In genomic region chr12:16753110-16753509, GRCm38 (mm10) we compare ENCODE assay signal across 10 mouse cellular contexts. TPM values are rescaled to one million over a fixed set of nuclear protein-coding genes. Genes with fewer than 3 reads are reported as not detected.
A peak's percentile ranks its signal among the peaks of the same experiment; 100 is the strongest.
DNase-seq lines count a peak whose midpoint lies in the region; ATAC-seq lines count a peak whose summit lies in the region.
"Had no signal": no experiment of that assay in that cellular context is flagged by ENCODE, and none has a peak within 500 bp of the region (broad histone marks: within the 10 kb centered on the region; RNA-seq: fewer than 3 reads in every experiment).

No protein-coding gene starts in this region.

- peaks cover 15% of the 10 kb centered on the region for H3K4me1 ChIP-seq in heart, embryonic 10.5 days
- no peaks in the 10 kb centered on the region for H3K4me1 ChIP-seq in lung, embryonic 16.5 days (replicated peaks; ENCODE audit: control insufficient read depth, insufficient read depth, low read length)
- peaks cover 21% of the 10 kb centered on the region for H3K4me1 ChIP-seq in limb, embryonic 10.5 days
- H3K4me1 ChIP-seq in midbrain, embryonic 16.5 days (ENCODE audit: control insufficient read depth, insufficient read depth, low read length): peaks cover 5% of the 10 kb centered on the region; the same call in 1 of the 2 replicates

- H3K9me3 ChIP-seq in heart, embryonic 10.5 days: no peaks in the 10 kb centered on the region
- no peaks in the 10 kb centered on the region for H3K9me3 ChIP-seq in lung, embryonic 16.5 days (ENCODE audit: control insufficient read depth, low read length)
- H3K9me3 ChIP-seq in limb, embryonic 10.5 days (replicated peaks): no peaks in the 10 kb centered on the region
- 0 out of 2 replicates have a peak, but pooled peaks cover 2% of the 10 kb centered on the region for H3K9me3 ChIP-seq in midbrain, embryonic 16.5 days (replicated peaks; ENCODE audit: control insufficient read depth, low read length, poor library complexity, severe bottlenecking)

- no peaks in the 10 kb centered on the region for H3K27me3 ChIP-seq in heart, embryonic 10.5 days (ENCODE audit: insufficient read depth, poor library complexity, severe bottlenecking)
- H3K27me3 ChIP-seq in lung, embryonic 16.5 days (ENCODE audit: control insufficient read depth, insufficient read depth, low read depth, low read length): no peaks in the 10 kb centered on the region
- no peaks in the 10 kb centered on the region for H3K27me3 ChIP-seq in limb, embryonic 10.5 days (ENCODE audit: low read depth, poor library complexity, severe bottlenecking)
- H3K27me3 ChIP-seq in midbrain, embryonic 16.5 days (ENCODE audit: control insufficient read depth, insufficient read depth, low read depth, low read length): no peaks in the 10 kb centered on the region

- H3K9ac ChIP-seq in lung, embryonic 16.5 days (ENCODE audit: low read length): no peak overlapping the region
- no peak overlapping the region for H3K9ac ChIP-seq in midbrain, embryonic 16.5 days (ENCODE audit: low read depth, low read length)

- peak; percentile 51; the same call in 1 of the 2 replicates for ATAC-seq in lung, embryonic 16.5 days (ENCODE audit: low read depth)
- peak; percentile 60; the same call in 1 of the 2 replicates for ATAC-seq in midbrain, embryonic 16.5 days

- DNase-seq in heart, embryonic 10.5 days (ENCODE audit: low spot score): no peak
- no peak for DNase-seq in heart, adult 18-20 months
- no peak for DNase-seq in lung, postnatal 25 days (ENCODE audit: low spot score)
- no peak for DNase-seq in limb, embryonic 10.5 days (ENCODE audit: low spot score)
- no peak for DNase-seq in thymus, postnatal 14 days
- DNase-seq in thymus, postnatal 25 days: no peak
- DNase-seq: right cerebral cortex, adult 18-20 months; thymus, postnatal 4 days had no signal

- 29% methylated on average over 8 of the region's 8 CpGs for WGBS in heart, embryonic 10.5 days
- WGBS in lung, embryonic 16.5 days: 22% methylated on average over 8 of the region's 8 CpGs
- 19% methylated on average over 8 of the region's 8 CpGs for WGBS in limb, embryonic 10.5 days
- WGBS in midbrain, embryonic 16.5 days: 13% methylated on average over 8 of the region's 8 CpGs

- H3K27ac ChIP-seq in heart, embryonic 10.5 days: peak overlapping the region; percentile 30; the same call in 1 of the 2 replicates
- H3K27ac ChIP-seq in lung, embryonic 16.5 days (ENCODE audit: low read length): no peak overlapping the region
- H3K27ac ChIP-seq in limb, embryonic 10.5 days: peak overlapping the region; percentile 26; the same call in 1 of the 2 replicates
- H3K27ac ChIP-seq in midbrain, embryonic 16.5 days (ENCODE audit: low read length): no peak overlapping the region

- no peak overlapping the region for H3K4me3 ChIP-seq in heart, embryonic 10.5 days
- H3K4me3 ChIP-seq in lung, embryonic 16.5 days (ENCODE audit: low read length): no peak overlapping the region
- no peak overlapping the region for H3K4me3 ChIP-seq in limb, embryonic 10.5 days
- H3K4me3 ChIP-seq in midbrain, embryonic 16.5 days (ENCODE audit: low read depth, low read length): no peak overlapping the region

- no peak overlapping the region for H3K4me2 ChIP-seq in lung, embryonic 16.5 days (ENCODE audit: low read depth, low read length)
- H3K4me2 ChIP-seq in midbrain, embryonic 16.5 days (ENCODE audit: low read length): no peak overlapping the region; the same call in 1 of the 2 replicates

- peaks cover 4% of the 10 kb centered on the region; the same call in 1 of the 2 replicates for H3K36me3 ChIP-seq in heart, embryonic 10.5 days
- no peaks in the 10 kb centered on the region for H3K36me3 ChIP-seq in lung, embryonic 16.5 days (ENCODE audit: control insufficient read depth, insufficient read depth, low read length)
- peaks cover 10% of the 10 kb centered on the region for H3K36me3 ChIP-seq in limb, embryonic 10.5 days
- H3K36me3 ChIP-seq in midbrain, embryonic 16.5 days (ENCODE audit: control insufficient read depth, insufficient read depth, low read length): no peaks in the 10 kb centered on the region

RNA-seq across cellular contexts. Expression of gene Greb1, which starts 47.6 kb away (rescaled TPM):
- 5.5 TPM in 2 replicates for polyA plus RNA-seq in heart, embryonic 10.5 days (2016; fragmentation: Nextera tagmentation; extraction: Ambion mirVana)
- under 1 TPM; 0.27 to 0.33 TPM for total RNA-seq in heart, adult 18-20 months (2021)
- 3.8 and 4.3 TPM in 2 replicates for polyA plus RNA-seq in lung, embryonic 16.5 days (2015; fragmentation: Nextera tagmentation; extraction: Ambion mirVana)
- polyA plus RNA-seq in limb, embryonic 10.5 days (2016; fragmentation: Nextera tagmentation; extraction: Ambion mirVana): 16.9 and 17.4 TPM in 2 replicates
- 0.98 and 2.4 TPM in 2 replicates for polyA plus RNA-seq in midbrain, embryonic 16.5 days (2015; fragmentation: Nextera tagmentation; extraction: Ambion mirVana)

RNA-seq across cellular contexts. Expression of gene E2f6, which starts 57.7 kb away (rescaled TPM):
- polyA plus RNA-seq in heart, embryonic 10.5 days (2016; fragmentation: Nextera tagmentation; extraction: Ambion mirVana): 52.8 and 63.4 TPM in 2 replicates
- 10 to 100 TPM; 84.6 to 86.7 TPM for total RNA-seq in heart, adult 18-20 months (2021)
- polyA plus RNA-seq in lung, embryonic 16.5 days (2015; fragmentation: Nextera tagmentation; extraction: Ambion mirVana): 29.6 and 33.4 TPM in 2 replicates
- 67.3 and 67.5 TPM in 2 replicates for polyA plus RNA-seq in limb, embryonic 10.5 days (2016; fragmentation: Nextera tagmentation; extraction: Ambion mirVana)
- 23.7 and 26.8 TPM in 2 replicates for polyA plus RNA-seq in midbrain, embryonic 16.5 days (2015; fragmentation: Nextera tagmentation; extraction: Ambion mirVana)

Comparison
In these comparisons a context has a peak if more than half of its experiments do, and no peak if none do; other contexts are left out.
1. H3K27ac ChIP-seq: peak in heart, embryonic 10.5 days (single experiment) and limb, embryonic 10.5 days (single experiment); none in lung, embryonic 16.5 days (single experiment) and midbrain, embryonic 16.5 days (single experiment).